Comparison of ENCODE assay signal across 14 mouse cellular contexts in genomic region chr9:37230486-37231195, GRCm38 (mm10). TPM values are rescaled to one million over a fixed set of nuclear protein-coding genes. Genes with fewer than 3 reads are reported as not detected.
DNase-seq lines count a peak whose midpoint lies in the region; ATAC-seq and TF ChIP-seq lines count a peak whose summit lies in the region.
"Had no signal": no experiment of that assay in that cellular context is flagged by ENCODE, and none has a peak within 500 bp of the region (broad histone marks: within the 10 kb centered on the region; RNA-seq: fewer than 3 reads in every experiment).

No protein-coding gene starts in this region.

- H3K4me2 ChIP-seq in heart, embryonic 15.5 days = no peak overlapping the region
- no peak overlapping the region for H3K4me2 ChIP-seq in forebrain, embryonic 11.5 days (ENCODE audit: low read depth, low read length, severe bottlenecking)
- H3K4me2 ChIP-seq: embryonic facial prominence, embryonic 12.5 days; heart, embryonic 12.5 days; liver, embryonic 15.5 days; midbrain, embryonic 12.5 days had no signal

- no peak for DNase-seq in heart, postnatal 25 days (ENCODE audit: low spot score)
- DNase-seq in 416B (ENCODE audit: low read depth) = peak; percentile 30
- DNase-seq in forebrain, embryonic 11.5 days (ENCODE audit: low spot score) = no peak
- no peak for DNase-seq in left cerebral cortex, adult 2 months (ENCODE audit: extremely low spot score in 1 of 2, low spot score in 2 of 2)
- DNase-seq in hindbrain, embryonic 10.5 days (ENCODE audit: low spot score) = no peak

- no peak overlapping the region for H3K4me3 ChIP-seq in heart, embryonic 15.5 days
- H3K4me3 ChIP-seq in forebrain, embryonic 11.5 days (ENCODE audit: low read depth, low read length) = no peak overlapping the region
- no peak overlapping the region for H3K4me3 ChIP-seq in left cerebral cortex, adult 2 months
- H3K4me3 ChIP-seq in hindbrain, embryonic 10.5 days = no peak overlapping the region
- H3K4me3 ChIP-seq: embryonic facial prominence, embryonic 12.5 days; forebrain, embryonic 10.5 days; heart, embryonic 12.5 days; liver, embryonic 15.5 days; midbrain, embryonic 12.5 days had no signal

- 0 out of 2 replicates have a peak, but pooled peaks have one; percentile 2 for ATAC-seq in heart, embryonic 15.5 days (replicated peaks; ENCODE audit: insufficient number of reproducible peaks, insufficient read depth, low FRiP score, low read depth)
- peak; percentile 46 for ATAC-seq in common myeloid progenitor, adult 5-6 weeks (replicated peaks; ENCODE audit: low read depth, poor library complexity, severe bottlenecking)
- ATAC-seq in neutrophil, adult 5-6 weeks (ENCODE audit: extremely low read depth, insufficient number of reproducible peaks, low FRiP score, poor library complexity, severe bottlenecking) = peak; percentile 67
- ATAC-seq in forebrain, embryonic 11.5 days (replicated peaks; ENCODE audit: low FRiP score) = no peak

- 0 out of 2 replicates have a peak, but pooled peaks cover 2% of the 10 kb centered on the region for H3K4me1 ChIP-seq in heart, embryonic 15.5 days (replicated peaks)
- no peaks in the 10 kb centered on the region for H3K4me1 ChIP-seq in forebrain, embryonic 11.5 days (replicated peaks; ENCODE audit: control insufficient read depth, insufficient read depth, low read length)
- H3K4me1 ChIP-seq in hindbrain, embryonic 10.5 days (replicated peaks) = peaks cover 17% of the 10 kb centered on the region
- H3K4me1 ChIP-seq: heart, embryonic 12.5 days; liver, embryonic 15.5 days had no signal

- H3K36me3 ChIP-seq in heart, embryonic 15.5 days = no peaks in the 10 kb centered on the region
- no peaks in the 10 kb centered on the region for H3K36me3 ChIP-seq in forebrain, embryonic 11.5 days (ENCODE audit: control insufficient read depth, insufficient read depth, low read length)
- H3K36me3 ChIP-seq in hindbrain, embryonic 10.5 days = peaks cover 15% of the 10 kb centered on the region; the same call in 1 of the 2 replicates
- H3K36me3 ChIP-seq: heart, embryonic 12.5 days; liver, embryonic 15.5 days; midbrain, embryonic 12.5 days had no signal

- no peak for TF ChIP-seq CTCF in left cerebral cortex, adult 2 months (IDR thresholded peaks at IDR 0.05)

- no peak overlapping the region for H3K9ac ChIP-seq in heart, embryonic 15.5 days
- H3K9ac ChIP-seq in forebrain, embryonic 11.5 days (ENCODE audit: low read length) = no peak overlapping the region
- H3K9ac ChIP-seq: embryonic facial prominence, embryonic 12.5 days; heart, embryonic 12.5 days; liver, embryonic 15.5 days; midbrain, embryonic 12.5 days had no signal

- no peaks in the 10 kb centered on the region for H3K27me3 ChIP-seq in heart, embryonic 15.5 days
- H3K27me3 ChIP-seq in forebrain, embryonic 11.5 days (ENCODE audit: control insufficient read depth, insufficient read depth, low read length) = no peaks in the 10 kb centered on the region
- no peaks in the 10 kb centered on the region for H3K27me3 ChIP-seq in hindbrain, embryonic 10.5 days (ENCODE audit: insufficient read depth, poor library complexity, severe bottlenecking)
- H3K27me3 ChIP-seq: embryonic facial prominence, embryonic 12.5 days; heart, embryonic 12.5 days; liver, embryonic 15.5 days; midbrain, embryonic 12.5 days had no signal

- 83% methylated on average over 9 of the region's 9 CpGs for WGBS in heart, embryonic 15.5 days
- 92% methylated on average over 9 of the region's 9 CpGs for WGBS in forebrain, embryonic 11.5 days
- WGBS in hindbrain, embryonic 10.5 days = 94% methylated on average over 9 of the region's 9 CpGs

- no peaks in the 10 kb centered on the region for H3K9me3 ChIP-seq in heart, embryonic 15.5 days (replicated peaks)
- H3K9me3 ChIP-seq in forebrain, embryonic 11.5 days (ENCODE audit: control insufficient read depth, low read length) = no peaks in the 10 kb centered on the region
- no peaks in the 10 kb centered on the region for H3K9me3 ChIP-seq in hindbrain, embryonic 10.5 days
- H3K9me3 ChIP-seq: embryonic facial prominence, embryonic 12.5 days; forebrain, embryonic 10.5 days; heart, embryonic 12.5 days; liver, embryonic 15.5 days; midbrain, embryonic 12.5 days had no signal

- intact Hi-C loops in heart, postnatal 25 days (cut with DNase I) = loop anchor here (1.0 to 2.0 kb wide), 4 partner anchors 53 to 336 kb away; no protein-coding TSS in a partner anchor
- intact Hi-C loops in left cerebral cortex, adult 2 months (cut with DNase I) = loop anchor here (2.0 kb wide), 1 partner anchor 336 kb away; no protein-coding TSS in a partner anchor

- no peak overlapping the region for H3K27ac ChIP-seq in heart, embryonic 15.5 days
- no peak overlapping the region for H3K27ac ChIP-seq in forebrain, embryonic 11.5 days (ENCODE audit: low read depth, low read length)
- no peak overlapping the region for H3K27ac ChIP-seq in left cerebral cortex, adult 2 months
- no peak overlapping the region for H3K27ac ChIP-seq in hindbrain, embryonic 10.5 days
- H3K27ac ChIP-seq: embryonic facial prominence, embryonic 12.5 days; hindbrain, postnatal 0 days; liver, embryonic 15.5 days; midbrain, embryonic 12.5 days had no signal

RNA-seq across cellular contexts. Expression of gene Tmem218, which starts 22.6 kb away (rescaled TPM):
- polyA plus RNA-seq in heart, embryonic 15.5 days (2015; fragmentation: Nextera tagmentation; extraction: Ambion mirVana) = 8.4 and 8.8 TPM in 2 replicates
- total RNA-seq in heart, postnatal 25 days (2021) = 1 to 10 TPM; 6.5 to 7.8 TPM
- 2.3 and 4.0 TPM in 2 replicates for total RNA-seq in common myeloid progenitor, adult 5-6 weeks (2017)
- 2.0 and 2.8 TPM in 2 replicates for total RNA-seq in neutrophil, adult 5-6 weeks (2017)
- polyA plus RNA-seq in forebrain, embryonic 11.5 days (2014; fragmentation: Nextera tagmentation; extraction: Ambion mirVana) = 13.9 and 16.2 TPM in 2 replicates
- total RNA-seq in left cerebral cortex, adult 2 months (2021) = 10 to 100 TPM; 10.3 to 11.6 TPM
- polyA plus RNA-seq in hindbrain, embryonic 10.5 days (2016; fragmentation: Nextera tagmentation; extraction: Ambion mirVana) = 14.0 and 14.4 TPM in 2 replicates

RNA-seq across cellular contexts. Expression of gene Slc37a2, which starts 24.9 kb away (rescaled TPM):
- 1.4 and 3.3 TPM in 2 replicates for polyA plus RNA-seq in heart, embryonic 15.5 days (2015; fragmentation: Nextera tagmentation; extraction: Ambion mirVana)
- 1 to 10 TPM; 3.6 to 4.2 TPM for total RNA-seq in heart, postnatal 25 days (2021)
- total RNA-seq in common myeloid progenitor, adult 5-6 weeks (2017) = 0.46 TPM in 1 of 2 replicates, not detected in the other
- 30.0 and 30.4 TPM in 2 replicates for total RNA-seq in neutrophil, adult 5-6 weeks (2017)
- polyA plus RNA-seq in forebrain, embryonic 11.5 days (2014; fragmentation: Nextera tagmentation; extraction: Ambion mirVana) = 1.4 and 2.2 TPM in 2 replicates
- 1 to 10 TPM; 1.6 to 1.8 TPM for total RNA-seq in left cerebral cortex, adult 2 months (2021)
- 2.0 and 2.4 TPM in 2 replicates for polyA plus RNA-seq in hindbrain, embryonic 10.5 days (2016; fragmentation: Nextera tagmentation; extraction: Ambion mirVana)
